Mouse (Mus musculus) stomach, embryonic 15.5 days (tissue): Measurements from ENCODE around the gene Edem1. TPM values are rescaled to one million over a fixed set of nuclear protein-coding genes. Genes with fewer than 3 reads are reported as not detected.

ENCODE experiments used
- ATAC-seq: fragments of 200-750 bp; cut with Nextera tagmentation; 2 replicates; pipeline ENCODE4 v1.8.0; 2017; ENCODE audit warnings: low read depth, moderate number of reproducible peaks, moderate TSS enrichment; ENCODE audit not compliant: insufficient read depth, low FRiP score
- H3K27ac ChIP-seq: fragments of 300-500 bp; sonication (generic); 2 replicates; pipeline ENCODE4 v1.5.1; 2015; ENCODE audit warnings: mild to moderate bottlenecking, inconsistent platforms
- H3K27me3 ChIP-seq: fragments of 300-500 bp; sonication (generic); replicated peaks from 2 replicates; pipeline ENCODE4 v1.6.1; 2015; ENCODE audit warnings: inconsistent platforms
- H3K36me3 ChIP-seq: fragments of 300-500 bp; sonication (generic); 2 replicates; pipeline ENCODE4 v1.6.1; 2015; ENCODE audit warnings: inconsistent platforms
- H3K4me1 ChIP-seq: fragments of 300-500 bp; sonication (generic); 2 replicates; pipeline ENCODE4 v1.6.1; 2015; ENCODE audit warnings: inconsistent platforms
- H3K4me2 ChIP-seq: fragments of 300-500 bp; sonication (generic); 2 replicates; pipeline ENCODE4 v1.6.1; 2015; ENCODE audit warnings: mild to moderate bottlenecking, inconsistent platforms
- H3K4me3 ChIP-seq: fragments of 300-500 bp; sonication (generic); replicated peaks from 2 replicates; pipeline ENCODE4 v1.5.1; 2015; ENCODE audit warnings: inconsistent platforms
- H3K9ac ChIP-seq: fragments of 300-500 bp; sonication (generic); 2 replicates; pipeline ENCODE4 v1.6.1; 2015; ENCODE audit warnings: inconsistent platforms
- H3K9me3 ChIP-seq: fragments of 300-500 bp; sonication (generic); 2 replicates; pipeline ENCODE4 v1.6.1; 2016; ENCODE audit warnings: inconsistent platforms
- WGBS: fragments of 180-500 bp; shearing (Covaris S2); methylation state at CpG from one replicate; pipeline ENCODE4 v1.1.7; 2015; 5-methylcytosine and 5-hydroxymethylcytosine counted together
- polyA plus RNA-seq: library from polyadenylated mRNA; unstranded; fragments of >200 nt; fragmentation: Nextera tagmentation; extraction: Ambion mirVana; gene quantifications from 2 replicates; pipeline ENCODE4 v1.2.1, GENCODE M21; 2015

The Edem1 gene
- polyA plus RNA-seq, 1 experiment from 2014 or later, result 71.9 TPM

DNA sequence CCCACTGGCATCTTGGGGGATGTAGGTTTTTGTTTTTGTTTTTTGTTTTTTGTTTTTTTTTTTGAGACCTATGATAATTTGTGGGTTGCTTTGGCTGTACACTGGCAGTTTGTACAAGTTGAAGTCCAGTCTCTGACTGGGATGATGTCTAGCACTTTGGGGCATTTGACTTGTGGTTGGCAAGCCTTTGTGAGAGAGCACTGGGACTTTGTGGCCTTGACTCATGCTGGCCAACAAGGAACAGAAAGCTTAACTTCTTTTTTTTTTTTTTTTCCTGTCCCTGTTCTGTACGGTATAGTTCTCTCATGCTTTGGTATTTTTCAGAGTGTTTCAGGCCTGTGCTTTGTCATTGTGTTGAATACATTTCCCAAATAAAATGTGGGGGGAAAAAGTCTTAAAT is 3.7 kb downstream of the Edem1 start:
- Histone ChIP-seq H3K36me3 (no peaks in the 10 kb centered on the region), H3K4me3 (no peak overlapping the region), H3K9ac (no peak overlapping the region), H3K9me3 (no peaks in the 10 kb centered on the region), H3K27ac (no peak overlapping the region), H3K27me3 (no peaks in the 10 kb centered on the region), H3K4me2 (peak overlapping the region; percentile 21), H3K4me1 (peaks cover 12% of the 10 kb centered on the region)
- ATAC-seq, result no peak
- WGBS, result 79% methylated on average over 1 of the region's 1 CpGs

DNA sequence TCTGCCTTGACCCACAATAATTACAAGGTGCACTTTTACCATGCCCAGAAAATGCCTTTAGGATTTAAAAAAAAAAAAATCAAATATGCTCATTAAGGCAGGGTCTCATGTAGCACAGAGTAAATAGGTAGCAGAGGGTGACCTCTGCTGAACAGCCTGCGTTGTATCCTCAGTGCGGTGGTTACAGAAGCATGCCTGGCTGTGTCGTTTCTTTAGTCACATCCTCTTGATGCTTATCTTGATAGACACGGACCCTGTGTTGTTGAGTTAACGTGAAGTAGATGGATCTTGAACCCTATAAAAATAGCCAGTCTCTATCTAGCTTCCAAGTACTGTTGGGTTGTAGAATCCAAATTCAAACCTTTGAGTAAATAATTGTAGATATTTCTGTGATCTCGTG is 4.5 kb downstream of the Edem1 start:
- Histone ChIP-seq H3K9ac (no peak overlapping the region), H3K27me3 (no peaks in the 10 kb centered on the region), H3K4me1 (peaks cover 12% of the 10 kb centered on the region), H3K4me3 (no peak overlapping the region), H3K36me3 (no peaks in the 10 kb centered on the region), H3K27ac (no peak overlapping the region; the same call in 1 of the 2 replicates), H3K9me3 (no peaks in the 10 kb centered on the region), H3K4me2 (0 out of 2 replicates have a peak overlapping the region, but pooled peaks have one; percentile 1)
- no peak for ATAC-seq
- 55% methylated on average over 6 of the region's 6 CpGs for WGBS

DNA sequence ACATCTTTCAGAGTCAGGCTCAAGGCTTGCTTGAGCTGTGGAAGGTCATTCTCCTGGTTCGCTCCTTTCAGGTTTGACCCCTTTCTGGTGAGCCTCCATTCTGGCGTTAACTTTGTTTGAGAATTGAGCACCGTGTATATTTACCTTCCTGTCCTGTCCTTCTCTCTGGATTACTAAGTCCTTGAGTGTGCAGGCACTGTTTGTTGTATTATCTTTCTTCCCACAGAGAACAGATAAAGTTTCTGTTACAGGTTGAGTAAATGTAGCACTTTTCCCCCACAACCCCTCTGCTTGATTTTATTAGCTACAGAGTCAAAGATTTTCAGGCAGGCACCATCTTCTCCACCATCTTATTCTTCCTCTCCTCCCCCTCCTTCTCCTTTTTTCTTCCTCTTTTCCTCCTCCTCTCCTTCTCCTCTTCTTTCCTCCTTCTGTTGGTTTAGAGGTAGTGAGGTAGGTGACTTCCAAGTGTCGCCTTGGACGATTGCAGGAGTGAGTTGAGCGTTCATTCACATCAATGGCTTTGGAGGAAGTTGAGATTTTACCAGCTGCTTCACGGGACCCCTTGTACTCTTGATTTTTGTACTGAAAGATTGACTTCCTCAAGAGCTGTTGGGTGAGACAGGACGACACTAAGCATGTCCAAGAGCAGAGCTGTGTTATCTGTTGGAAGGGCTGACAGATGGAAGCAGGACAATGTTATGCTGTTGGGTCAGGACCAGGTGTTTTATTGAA is 5.7 kb downstream of the Edem1 start:
- Histone ChIP-seq H3K4me2 (0 out of 2 replicates have a peak overlapping the region, but pooled peaks have one; percentile 4), H3K4me1 (peaks cover 12% of the 10 kb centered on the region), H3K27me3 (no peaks in the 10 kb centered on the region), H3K4me3 (0 out of 2 replicates have a peak overlapping the region, but pooled peaks have one; percentile 5), H3K36me3 (0 out of 2 replicates have a peak, but pooled peaks cover 2% of the 10 kb centered on the region), H3K9me3 (no peaks in the 10 kb centered on the region), H3K27ac (peak overlapping the region; percentile 46; the same call in 1 of the 2 replicates), H3K9ac (no peak overlapping the region)
- 53% methylated on average over 8 of the region's 8 CpGs for WGBS
- ATAC-seq, result peak; percentile 75

DNA sequence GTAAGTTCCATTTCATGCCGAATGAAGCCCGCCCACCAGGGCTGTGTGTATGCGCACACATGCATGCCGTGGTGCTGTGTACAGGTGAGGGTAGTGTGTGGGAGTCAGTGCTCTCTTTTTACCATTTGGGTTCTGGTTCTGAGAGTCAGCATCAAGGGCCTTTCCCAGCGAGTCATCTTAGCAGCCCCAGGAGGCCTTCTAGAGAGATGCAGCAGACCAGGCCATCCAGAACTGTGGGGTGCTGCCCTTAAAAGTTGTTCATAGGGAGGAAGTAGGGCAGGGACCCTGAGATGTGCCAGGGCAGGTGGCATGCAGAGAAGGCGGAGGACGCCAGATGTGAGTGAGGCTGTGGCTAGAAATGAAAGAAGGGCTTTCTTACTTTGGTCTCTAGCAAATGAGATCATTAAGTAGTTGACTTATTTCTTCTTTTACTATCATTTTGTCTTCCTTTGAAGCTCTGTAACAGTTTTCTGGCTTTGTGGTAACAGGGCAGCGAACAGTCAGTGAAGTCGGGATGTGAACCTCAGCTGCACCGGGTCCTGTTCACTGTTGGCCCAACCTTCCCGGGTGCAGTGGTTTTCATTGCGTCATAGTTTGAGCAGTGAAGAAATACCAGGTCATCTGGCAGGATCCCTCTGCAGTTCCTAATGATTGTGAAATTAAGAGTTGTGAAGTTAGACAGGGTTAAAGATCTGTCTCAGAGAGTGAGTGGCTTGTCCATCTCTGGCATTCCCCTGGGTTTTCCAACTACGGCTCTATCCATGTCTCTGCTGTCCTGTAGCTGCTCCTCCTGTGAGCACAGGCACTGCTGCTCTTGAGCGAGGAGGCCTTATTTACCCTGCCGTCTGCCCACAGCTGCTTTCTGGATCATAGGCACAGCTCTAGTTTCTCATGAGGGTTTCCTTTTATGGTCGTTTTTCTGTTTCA is 7.6 kb downstream of the Edem1 start:
- no peak overlapping the region; the same call in 1 of the 2 replicates for H3K27ac ChIP-seq
- 68% methylated on average over 16 of the region's 16 CpGs for WGBS
- ATAC-seq, result 0 out of 2 replicates have a peak, but pooled peaks have one; percentile 25
- H3K4me1 ChIP-seq, result peaks cover 7% of the 10 kb centered on the region; the same call in 1 of the 2 replicates
- no peak overlapping the region for H3K4me3 ChIP-seq
- H3K4me2 ChIP-seq, result no peak overlapping the region
- no peaks in the 10 kb centered on the region for H3K9me3 ChIP-seq
- 0 out of 2 replicates have a peak, but pooled peaks cover 2% of the 10 kb centered on the region for H3K36me3 ChIP-seq
- no peak overlapping the region for H3K9ac ChIP-seq
- H3K27me3 ChIP-seq, result no peaks in the 10 kb centered on the region

DNA sequence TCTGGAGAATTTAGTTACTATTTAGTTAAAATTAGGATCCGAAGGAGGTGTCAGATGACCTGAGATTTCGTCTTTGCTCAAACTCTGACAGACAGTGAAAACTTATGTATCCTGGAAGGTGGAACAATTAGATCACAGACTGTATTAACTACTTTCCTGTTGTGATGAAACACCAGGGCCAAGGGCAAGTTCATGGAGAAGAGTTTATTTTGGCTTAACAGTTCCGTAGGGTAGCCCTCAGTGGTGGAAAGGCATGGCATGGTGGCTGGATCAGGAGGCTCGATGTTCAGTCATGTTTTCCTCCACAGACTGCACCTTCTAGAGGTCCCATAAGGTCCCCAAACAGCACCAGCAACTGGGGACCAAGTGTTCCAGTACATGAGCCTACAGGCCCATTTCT is 8.6 kb downstream of the Edem1 start:
- H3K27ac ChIP-seq, result no peak overlapping the region

DNA sequence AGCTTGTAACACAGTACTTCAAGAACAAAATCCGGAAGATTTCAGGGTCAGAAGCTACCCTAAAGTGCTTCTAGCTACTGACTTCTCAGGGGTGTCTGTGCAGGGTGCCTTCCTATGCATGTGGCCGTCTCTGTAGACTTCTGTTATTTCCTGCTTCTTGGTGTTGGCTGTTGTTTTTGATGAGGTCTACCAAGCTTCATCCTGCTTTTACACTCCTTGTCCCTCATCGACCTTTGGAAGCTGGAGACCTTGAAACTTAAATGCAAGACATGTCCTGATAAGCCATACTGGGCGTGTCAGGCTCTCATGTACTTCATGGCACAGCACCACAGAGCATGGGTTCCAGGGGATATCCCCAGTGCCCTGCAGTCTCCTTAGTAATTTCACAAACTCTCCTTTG is 9.5 kb downstream of the Edem1 start:
- WGBS, result 78% methylated on average over 4 of the region's 4 CpGs
- no peak overlapping the region for H3K27ac ChIP-seq
- H3K4me3 ChIP-seq, result no peak overlapping the region
- no peak for ATAC-seq
- no peaks in the 10 kb centered on the region for H3K9me3 ChIP-seq
- H3K27me3 ChIP-seq, result no peaks in the 10 kb centered on the region
- H3K4me2 ChIP-seq, result no peak overlapping the region
- H3K9ac ChIP-seq, result no peak overlapping the region
- peaks cover 7% of the 10 kb centered on the region; the same call in 1 of the 2 replicates for H3K36me3 ChIP-seq
- peaks cover 4% of the 10 kb centered on the region; the same call in 1 of the 2 replicates for H3K4me1 ChIP-seq

More for the DNA sequence above, 8.6 kb downstream of the Edem1 start:
- Histone ChIP-seq H3K9me3 (no peaks in the 10 kb centered on the region), H3K27me3 (no peaks in the 10 kb centered on the region), H3K4me1 (peaks cover 4% of the 10 kb centered on the region; the same call in 1 of the 2 replicates), H3K36me3 (0 out of 2 replicates have a peak, but pooled peaks cover 2% of the 10 kb centered on the region), H3K4me2 (no peak overlapping the region), H3K4me3 (no peak overlapping the region), H3K9ac (no peak overlapping the region)
- WGBS, result 79% methylated on average over 4 of the region's 4 CpGs
- no peak for ATAC-seq

DNA sequence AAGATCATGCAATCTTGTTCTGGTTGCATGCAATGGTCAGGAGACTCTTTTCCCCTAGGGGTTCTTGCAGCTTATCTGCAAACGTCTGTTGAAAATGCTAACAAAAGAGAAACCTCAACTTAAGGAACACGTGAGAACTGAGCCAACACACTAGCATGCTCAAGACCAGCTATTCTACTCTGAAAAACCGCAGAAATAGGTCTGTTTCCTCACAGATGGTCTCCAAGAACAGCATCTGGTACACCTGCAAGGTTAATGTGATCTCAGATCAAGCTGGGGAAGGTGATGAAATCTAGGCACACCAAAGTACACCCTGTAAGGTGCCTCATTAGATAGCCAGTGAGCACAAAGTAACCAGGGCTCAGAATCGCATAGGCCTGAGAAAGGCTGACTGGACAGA is 11.0 kb downstream of the Edem1 start:
- Histone ChIP-seq H3K9me3 (no peaks in the 10 kb centered on the region), H3K4me2 (no peak overlapping the region), H3K27ac (no peak overlapping the region), H3K9ac (no peak overlapping the region), H3K36me3 (peaks cover 19% of the 10 kb centered on the region), H3K27me3 (no peaks in the 10 kb centered on the region), H3K4me3 (no peak overlapping the region), H3K4me1 (peaks cover 4% of the 10 kb centered on the region; the same call in 1 of the 2 replicates)
- 81% methylated on average over 4 of the region's 4 CpGs for WGBS
- no peak for ATAC-seq

DNA sequence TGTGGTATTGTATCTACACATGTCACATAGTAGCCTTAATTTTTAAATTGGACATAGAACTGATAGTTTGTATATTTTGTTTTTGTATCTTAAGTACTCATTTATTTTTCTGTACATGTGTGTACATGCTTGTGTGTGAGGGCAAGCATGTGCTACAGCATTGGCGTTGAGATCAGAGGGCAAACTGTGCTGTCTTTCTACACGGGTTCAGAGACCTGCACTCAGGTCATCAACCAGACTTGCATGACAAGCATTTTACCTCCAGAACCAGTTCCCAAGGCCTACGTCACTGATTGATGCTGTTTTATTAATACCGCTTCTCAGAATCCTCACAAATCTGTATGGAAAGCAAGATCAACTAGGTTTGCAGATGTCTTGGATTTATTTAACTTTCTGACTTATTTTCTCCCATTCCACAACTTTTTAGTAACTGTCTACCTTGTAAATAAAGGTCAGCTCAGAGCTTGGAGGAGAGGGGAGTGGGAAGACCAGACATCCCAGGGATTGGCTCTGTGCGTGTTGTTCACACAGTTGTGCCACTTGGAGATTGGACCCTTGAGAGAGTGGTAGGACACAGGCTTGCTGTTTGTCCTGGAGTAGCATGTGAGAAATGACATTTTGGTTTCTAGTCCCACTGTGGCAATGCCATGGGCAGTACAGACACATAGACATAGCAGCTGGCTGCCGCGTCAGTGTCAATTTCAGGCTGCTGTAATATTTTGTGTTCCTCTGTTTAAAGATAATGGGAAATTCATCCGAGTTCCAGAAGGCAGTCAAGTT is 12.6 kb downstream of the Edem1 start:
- H3K9ac ChIP-seq, result no peak overlapping the region
- H3K4me3 ChIP-seq, result no peak overlapping the region
- H3K27ac ChIP-seq, result no peak overlapping the region
- 89% methylated on average over 8 of the region's 8 CpGs for WGBS
- H3K4me2 ChIP-seq, result no peak overlapping the region
- peaks cover 22% of the 10 kb centered on the region for H3K36me3 ChIP-seq
- H3K4me1 ChIP-seq, result no peaks in the 10 kb centered on the region
- H3K27me3 ChIP-seq, result no peaks in the 10 kb centered on the region
- no peak for ATAC-seq
- no peaks in the 10 kb centered on the region for H3K9me3 ChIP-seq

DNA sequence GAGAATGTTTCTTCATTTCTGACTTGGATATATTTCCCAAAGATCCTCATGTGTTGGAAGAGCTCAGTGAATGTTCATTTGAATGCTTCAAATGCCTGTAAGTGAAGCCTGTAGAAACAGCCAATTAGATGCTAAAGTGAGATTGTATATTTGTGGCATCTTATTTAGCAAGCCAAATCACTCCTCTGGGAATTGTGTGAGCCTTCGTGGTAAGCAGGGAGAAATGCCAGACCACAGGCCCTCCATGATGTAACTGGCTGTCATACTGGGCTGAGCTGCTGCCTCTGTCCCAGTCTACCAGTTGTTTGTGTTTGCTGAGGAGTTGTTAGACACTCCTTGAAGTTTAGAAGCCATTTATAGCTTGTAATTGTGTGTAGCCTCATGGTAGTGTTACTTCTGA is 15.2 kb downstream of the Edem1 start:
- H3K27me3 ChIP-seq, result no peaks in the 10 kb centered on the region
- H3K27ac ChIP-seq, result no peak overlapping the region
- H3K9me3 ChIP-seq, result no peaks in the 10 kb centered on the region
- peaks cover 25% of the 10 kb centered on the region for H3K36me3 ChIP-seq
- H3K4me2 ChIP-seq, result no peak overlapping the region
- no peak overlapping the region for H3K4me3 ChIP-seq
- no peak for ATAC-seq
- no peaks in the 10 kb centered on the region for H3K4me1 ChIP-seq
- no peak overlapping the region for H3K9ac ChIP-seq
- 79% methylated on average over 1 of the region's 1 CpGs for WGBS

DNA sequence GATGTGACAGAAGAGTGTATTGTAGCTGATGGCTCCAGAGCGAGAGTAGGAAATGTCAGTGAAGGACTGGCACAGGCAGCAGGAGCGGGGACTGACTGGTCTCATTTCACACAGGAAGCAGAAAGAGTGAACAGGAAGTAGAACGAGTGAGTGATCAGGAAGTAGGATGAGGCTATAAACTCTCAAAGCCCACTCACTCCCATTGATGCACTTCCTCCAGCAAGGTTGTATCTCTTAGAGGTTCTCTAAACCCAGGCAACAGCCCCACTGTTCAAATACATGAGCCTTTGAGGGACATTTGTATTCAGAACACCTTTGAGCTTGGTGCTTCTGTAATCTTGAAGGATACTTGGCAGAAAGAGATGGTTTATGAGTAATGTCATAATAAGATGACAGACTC is 15.7 kb downstream of the Edem1 start:
- Histone ChIP-seq H3K27me3 (no peaks in the 10 kb centered on the region), H3K4me3 (no peak overlapping the region), H3K36me3 (peaks cover 27% of the 10 kb centered on the region), H3K27ac (no peak overlapping the region), H3K4me1 (no peaks in the 10 kb centered on the region), H3K9ac (no peak overlapping the region), H3K4me2 (no peak overlapping the region), H3K9me3 (no peaks in the 10 kb centered on the region)
- WGBS, result 82% methylated on average over 3 of the region's 3 CpGs
- ATAC-seq, result no peak

DNA sequence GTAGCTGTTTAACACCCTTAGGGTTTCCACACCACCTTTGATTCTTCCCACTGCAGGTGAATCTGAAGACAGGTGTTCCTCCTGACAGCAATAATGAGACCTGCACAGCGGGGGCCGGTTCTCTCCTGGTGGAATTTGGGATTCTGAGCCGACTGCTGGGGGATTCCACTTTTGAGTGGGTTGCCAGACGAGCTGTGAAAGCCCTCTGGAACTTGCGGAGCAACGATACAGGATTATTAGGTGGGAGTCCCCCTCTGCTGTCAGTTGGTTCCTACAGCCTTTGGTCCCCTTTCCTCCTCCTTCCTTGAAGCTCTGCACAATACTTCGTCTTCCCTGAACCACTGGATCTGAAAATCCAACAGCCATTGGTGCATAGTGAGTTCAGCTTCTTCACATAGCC is 16.3 kb downstream of the Edem1 start:
- WGBS, result 91% methylated on average over 7 of the region's 7 CpGs
- H3K9ac ChIP-seq, result no peak overlapping the region
- H3K9me3 ChIP-seq, result no peaks in the 10 kb centered on the region
- no peak for ATAC-seq
- no peak overlapping the region for H3K4me3 ChIP-seq
- no peaks in the 10 kb centered on the region for H3K27me3 ChIP-seq
- peaks cover 27% of the 10 kb centered on the region for H3K36me3 ChIP-seq
- H3K27ac ChIP-seq, result no peak overlapping the region
- H3K4me2 ChIP-seq, result no peak overlapping the region
- H3K4me1 ChIP-seq, result no peaks in the 10 kb centered on the region
